Mouse (Mus musculus) kidney, postnatal 0 days (tissue): ENCODE measurements around the gene Syt5. TPM values are rescaled to one million over a fixed set of nuclear protein-coding genes. Genes with fewer than 3 reads are reported as not detected.
A peak's percentile ranks its signal among the peaks of the same experiment; 100 is the strongest.
"Not testable (repeated sequence)": the region's sequence is repeated elsewhere in the genome, so short reads cannot be mapped to it uniquely, and the experiment has no call there.

Experiments
- ATAC-seq: fragments of 200-750 bp; cut with Nextera tagmentation; replicated peaks from 2 replicates; pipeline ENCODE4 v1.8.0; 2017; ENCODE audit warnings: low read depth, moderate number of reproducible peaks, moderate TSS enrichment, moderate library complexity; ENCODE audit not compliant: low FRiP score
- DNase-seq: peaks from one replicate; pipeline ENCODE4 v3.0.0-alpha.2; 2016; ENCODE audit warnings: low spot score
- H3K27ac ChIP-seq: fragments of 300-500 bp; sonication (generic); 2 replicates; pipeline ENCODE4 v1.5.1; 2014; ENCODE audit warnings: mild to moderate bottlenecking
- H3K27me3 ChIP-seq: fragments of 300-500 bp; sonication (generic); 2 replicates; pipeline ENCODE4 v1.6.1; 2014; ENCODE audit warnings: low read length, mixed read lengths; ENCODE audit not compliant: insufficient read depth
- H3K36me3 ChIP-seq: fragments of 300-500 bp; sonication (generic); 2 replicates; pipeline ENCODE4 v1.6.1; 2014; ENCODE audit warnings: low read length, mixed read lengths; ENCODE audit not compliant: insufficient read depth
- H3K4me1 ChIP-seq: fragments of 300-500 bp; sonication (generic); replicated peaks from 2 replicates; pipeline ENCODE4 v1.6.1; 2014; ENCODE audit warnings: antibody characterized with exemption, low read length, mixed read lengths; ENCODE audit not compliant: insufficient read depth
- H3K4me2 ChIP-seq: fragments of 300-500 bp; sonication (generic); 2 replicates; pipeline ENCODE4 v1.6.1; 2014; ENCODE audit warnings: mild to moderate bottlenecking, low read length, moderate library complexity, mixed read lengths
- H3K4me3 ChIP-seq: fragments of 300-500 bp; sonication (generic); replicated peaks from 2 replicates; pipeline ENCODE4 v1.5.1; 2014; ENCODE audit warnings: low read depth, low read length
- H3K9ac ChIP-seq: fragments of 300-500 bp; sonication (generic); 2 replicates; pipeline ENCODE4 v1.6.1; 2014; ENCODE audit warnings: low read depth, low read length
- H3K9me3 ChIP-seq: fragments of 300-500 bp; sonication (generic); replicated peaks from 2 replicates; pipeline ENCODE4 v1.6.1; 2016; ENCODE audit warnings: low read length, inconsistent platforms, mixed read lengths
- CTCF ChIP-seq: IDR thresholded peaks from 2 replicates; pipeline ENCODE4 v1.5.1; 2016; ENCODE audit warnings: antibody characterized with exemption, low read depth, mild to moderate bottlenecking, moderate library complexity
- WGBS: fragments of 180-500 bp; shearing (Covaris S2); extraction: QIAGEN DNeasy Blood & Tissue Kit; methylation state at CpG from one replicate; pipeline ENCODE4 v1.1.7; 2014; 5-methylcytosine and 5-hydroxymethylcytosine counted together
- polyA plus RNA-seq: library from polyadenylated mRNA; unstranded; fragments of >200 nt; fragmentation: Nextera tagmentation; extraction: Ambion mirVana; gene quantifications from 2 replicates; pipeline ENCODE4 v1.2.1, GENCODE M21; 2015

The Syt5 gene
- polyA plus RNA-seq, 1 experiment from 2014 or later = 6.6 TPM

- not testable (repeated sequence) for H3K27me3 ChIP-seq, H3K27ac ChIP-seq, ATAC-seq, H3K4me3 ChIP-seq, H3K9me3 ChIP-seq, H3K36me3 ChIP-seq, H3K9ac ChIP-seq, H3K4me2 ChIP-seq, H3K4me1 ChIP-seq
- peak; percentile 79 for TF ChIP-seq CTCF
- 66% methylated on average over 15 of the region's 15 CpGs for WGBS
- peak; percentile 82 for DNase-seq
Observed at GRCm38 (mm10) chr7:4524212-4524922, 23.0 kb downstream of the Syt5 start, which contains the start of gene Tnni3. Tnni3 (minus strand) TSS chr7:4524229.

DNA sequence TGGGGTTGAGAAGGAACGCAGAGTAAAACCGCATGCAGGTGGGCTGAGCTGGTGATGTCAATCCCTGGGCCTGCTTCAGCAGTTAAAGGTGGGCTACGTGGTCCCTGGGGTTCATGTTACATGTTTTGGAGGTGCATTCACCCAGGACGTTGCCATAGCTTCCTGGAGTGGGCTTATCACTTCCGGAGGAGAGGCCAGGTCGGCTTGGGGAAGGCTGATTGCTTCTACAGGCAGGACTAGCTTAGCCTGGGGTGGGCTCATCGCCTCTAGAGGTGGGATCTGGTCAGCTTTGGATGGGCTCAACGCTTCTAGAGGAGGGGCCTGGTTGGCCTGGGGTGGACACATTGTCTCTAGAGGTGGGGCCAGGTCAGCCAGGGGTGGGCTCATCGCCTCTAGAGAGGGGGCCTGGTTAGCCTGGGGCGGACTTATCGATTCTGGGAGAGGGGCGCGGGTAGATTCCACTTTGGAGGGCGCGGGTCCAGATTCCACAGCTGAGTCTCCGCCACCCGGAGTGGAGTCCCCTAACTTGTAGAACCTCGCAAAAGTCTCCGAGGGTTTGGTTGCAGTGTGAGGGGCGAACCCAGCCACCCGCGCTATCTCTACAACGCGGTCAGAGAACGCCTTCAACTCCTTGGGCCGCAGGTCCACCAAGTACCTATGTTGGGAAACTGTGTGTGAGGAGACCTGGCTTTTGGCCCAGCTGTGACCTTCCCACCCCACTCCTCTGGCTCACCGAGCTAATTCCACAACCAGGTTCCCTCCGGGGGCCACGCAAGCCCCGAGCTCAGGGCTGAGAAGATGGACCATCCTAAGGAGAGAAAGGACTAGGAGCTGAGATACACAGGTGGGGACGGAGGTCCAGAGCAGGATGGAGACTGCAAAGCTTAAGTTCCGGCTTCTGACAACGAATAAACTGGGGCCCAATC, 23.9 kb downstream of the Syt5 start:
- no peak overlapping the region for H3K4me2 ChIP-seq
- H3K27me3 ChIP-seq = no peaks in the 10 kb centered on the region
- no peak overlapping the region for H3K27ac ChIP-seq
- peaks cover 9% of the 10 kb centered on the region; the same call in 1 of the 2 replicates for H3K4me1 ChIP-seq
- no peak overlapping the region for H3K9ac ChIP-seq
- no peak for DNase-seq
- 87% methylated on average over 33 of the region's 33 CpGs for WGBS
- no peak overlapping the region for H3K4me3 ChIP-seq
- no peak for ATAC-seq
- H3K9me3 ChIP-seq = no peaks in the 10 kb centered on the region
- H3K36me3 ChIP-seq = no peaks in the 10 kb centered on the region
- no peak for TF ChIP-seq CTCF

DNA sequence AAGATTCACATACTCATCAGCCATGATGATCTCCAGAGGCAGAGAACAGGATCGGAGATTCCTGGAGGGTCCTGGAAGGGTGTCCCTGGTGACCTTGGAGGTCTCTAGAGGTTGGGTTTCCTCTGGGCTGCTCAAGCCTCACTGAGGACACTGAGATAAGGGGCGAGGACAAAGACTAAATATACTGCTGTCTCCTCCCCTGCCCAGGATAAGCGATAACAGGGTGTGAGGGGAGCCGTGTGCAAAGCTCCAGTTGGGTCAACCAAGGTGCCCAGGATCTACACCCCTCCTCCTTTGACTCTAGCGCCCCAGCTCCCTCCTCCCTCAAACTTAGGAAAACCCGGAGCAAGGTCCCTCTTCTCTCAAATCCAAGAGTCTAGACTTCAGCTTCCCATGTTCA, 25.0 kb downstream of the Syt5 start:
- no peak for TF ChIP-seq CTCF
- no peak for ATAC-seq
- H3K9ac ChIP-seq = no peak overlapping the region
- WGBS = 72% methylated on average over 6 of the region's 6 CpGs
- H3K4me3 ChIP-seq = no peak overlapping the region
- DNase-seq = no peak
- H3K27me3 ChIP-seq = no peaks in the 10 kb centered on the region
- no peaks in the 10 kb centered on the region for H3K9me3 ChIP-seq
- H3K36me3 ChIP-seq = no peaks in the 10 kb centered on the region
- peaks cover 9% of the 10 kb centered on the region; the same call in 1 of the 2 replicates for H3K4me1 ChIP-seq
- H3K27ac ChIP-seq = no peak overlapping the region
- H3K4me2 ChIP-seq = no peak overlapping the region

DNA sequence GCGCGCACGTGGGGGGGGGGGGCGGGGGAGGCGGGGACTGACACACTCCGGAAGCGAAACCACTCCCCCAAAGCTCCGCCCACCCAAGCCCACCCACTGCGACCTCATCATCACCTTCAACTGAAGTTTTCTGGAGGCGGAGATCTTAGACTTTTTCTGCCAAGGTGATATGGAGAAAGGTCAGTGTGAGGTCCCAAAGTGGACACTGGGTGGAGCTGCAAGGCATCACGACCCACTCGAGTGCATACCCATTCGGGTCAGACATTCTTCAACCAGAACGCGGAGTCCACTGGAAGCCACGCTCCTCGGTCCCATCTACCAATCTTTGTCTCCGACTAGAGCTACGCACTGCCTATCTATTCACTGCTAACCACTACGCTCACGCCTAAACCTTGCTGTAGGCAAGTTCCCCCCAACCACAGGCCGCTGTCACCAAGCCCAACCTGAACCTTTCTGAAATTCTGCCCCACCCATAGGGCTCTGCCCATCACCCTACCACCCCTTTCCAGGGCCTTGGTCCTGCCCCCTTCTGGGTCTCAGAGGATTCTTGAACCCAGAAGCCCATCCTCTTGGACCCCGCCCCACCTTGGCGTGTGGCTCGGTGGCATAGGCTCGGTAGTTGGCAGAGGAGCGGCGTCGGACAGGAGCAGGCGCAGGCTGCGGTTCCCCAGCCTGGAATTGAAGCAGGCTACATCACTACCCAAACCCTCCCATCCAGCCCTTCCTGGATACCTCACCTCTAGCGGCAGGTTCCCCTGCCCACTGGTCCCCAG, 25.9 kb downstream of the Syt5 start:
- Histone ChIP-seq H3K4me3 (peak overlapping the region; percentile 8; the same call in 1 of the 2 replicates), H3K4me2 (peak overlapping the region; percentile 52), H3K9me3 (no peaks in the 10 kb centered on the region), H3K27me3 (no peaks in the 10 kb centered on the region), H3K27ac (no peak overlapping the region), H3K4me1 (peaks cover 8% of the 10 kb centered on the region; the same call in 1 of the 2 replicates), H3K36me3 (no peaks in the 10 kb centered on the region), H3K9ac (0 out of 2 replicates have a peak overlapping the region, but pooled peaks have one; percentile 35)
- ATAC-seq = no peak
- TF ChIP-seq CTCF = peak; percentile 24; the same call in 1 of the 2 replicates
- no peak for DNase-seq
- WGBS = 33% methylated on average over 32 of the region's 32 CpGs

- Histone ChIP-seq H3K36me3 (no peaks in the 10 kb centered on the region), H3K9me3 (no peaks in the 10 kb centered on the region), H3K4me3 (no peak overlapping the region), H3K27ac (no peak overlapping the region), H3K27me3 (no peaks in the 10 kb centered on the region), H3K4me1 (peaks cover 17% of the 10 kb centered on the region; the same call in 1 of the 2 replicates), H3K4me2 (no peak overlapping the region), H3K9ac (no peak overlapping the region)
- 79% methylated on average over 1 of the region's 1 CpGs for WGBS
- TF ChIP-seq CTCF = no peak
- DNase-seq = no peak
- ATAC-seq = no peak
Observed at GRCm38 (mm10) chr7:4518487-4518886, 28.9 kb downstream of the Syt5 start.
